In genomic region chr19:47428794-47429193, GRCm38 (mm10) we compare ENCODE assay signal across 12 mouse cellular contexts. TPM values are rescaled to one million over a fixed set of nuclear protein-coding genes. Genes with fewer than 3 reads are reported as not detected.
A peak's percentile ranks its signal among the peaks of the same experiment; 100 is the strongest.
DNase-seq lines count a peak whose midpoint lies in the region; ATAC-seq and TF ChIP-seq lines count a peak whose summit lies in the region.
"Had no signal": no experiment of that assay in that cellular context is flagged by ENCODE, and none has a peak within 500 bp of the region (broad histone marks: within the 10 kb centered on the region; RNA-seq: fewer than 3 reads in every experiment).

No protein-coding gene starts in this region.

- intact Hi-C loops in gastrocnemius, adult 2 months (cut with DNase I) = no loop called here
- intact Hi-C loops in gastrocnemius, postnatal 36 days (cut with DNase I) = no loop called here

- TF ChIP-seq POLR2A in limb, embryonic 14.5 days (IDR thresholded peaks at IDR 0.05; ENCODE audit: borderline replicate concordance, extremely low read depth, insufficient read depth, insufficient read length) = no peak

- no peak overlapping the region for H3K4me3 ChIP-seq in gastrocnemius, adult 2 months
- no peak overlapping the region for H3K4me3 ChIP-seq in lung, embryonic 16.5 days (ENCODE audit: low read length)
- H3K4me3 ChIP-seq in limb, embryonic 14.5 days (replicated peaks; ENCODE audit: low read length) = no peak overlapping the region
- H3K4me3 ChIP-seq in stomach, embryonic 15.5 days (replicated peaks) = no peak overlapping the region
- H3K4me3 ChIP-seq: megakaryocyte, embryonic 14.5 days had no signal

- 31% methylated on average over 7 of the region's 7 CpGs for WGBS in lung, embryonic 16.5 days
- 34% methylated on average over 7 of the region's 7 CpGs for WGBS in limb, embryonic 14.5 days
- 31% methylated on average over 7 of the region's 7 CpGs for WGBS in stomach, embryonic 15.5 days

- H3K27me3 ChIP-seq in lung, embryonic 16.5 days (ENCODE audit: control insufficient read depth, insufficient read depth, low read depth, low read length) = no peaks in the 10 kb centered on the region
- H3K27me3 ChIP-seq in limb, embryonic 14.5 days (ENCODE audit: control insufficient read depth, insufficient read depth, low read length) = no peaks in the 10 kb centered on the region
- H3K27me3 ChIP-seq in stomach, embryonic 15.5 days (replicated peaks) = no peaks in the 10 kb centered on the region

- no peaks in the 10 kb centered on the region for H3K36me3 ChIP-seq in lung, embryonic 16.5 days (ENCODE audit: control insufficient read depth, insufficient read depth, low read length)
- peaks cover 3% of the 10 kb centered on the region; the same call in 1 of the 2 replicates for H3K36me3 ChIP-seq in limb, embryonic 14.5 days (ENCODE audit: control insufficient read depth, insufficient read depth, low read length)
- no peaks in the 10 kb centered on the region for H3K36me3 ChIP-seq in stomach, embryonic 15.5 days

- no peak for ATAC-seq in lung, embryonic 16.5 days (ENCODE audit: low read depth)
- peak; percentile 14; the same call in 1 of the 2 replicates for ATAC-seq in limb, embryonic 14.5 days (ENCODE audit: low FRiP score, low read depth)
- ATAC-seq in stomach, embryonic 15.5 days (ENCODE audit: insufficient read depth, low FRiP score, low read depth) = no peak

- DNase-seq in gastrocnemius, adult 2 months = peak; percentile 68
- no peak for DNase-seq in gastrocnemius, postnatal 36 days
- DNase-seq in lung, postnatal 10 days = no peak
- DNase-seq in limb, embryonic 14.5 days (ENCODE audit: low spot score) = no peak
- DNase-seq in cerebellum, adult 11 months = no peak
- no peak for DNase-seq in ovary, postnatal 14 days (ENCODE audit: low spot score)
- DNase-seq: adrenal gland, postnatal 25 days; cerebellum, adult 8-10 months; kidney, adult 18-20 months had no signal

- H3K9ac ChIP-seq in lung, embryonic 16.5 days (ENCODE audit: low read length) = no peak overlapping the region
- H3K9ac ChIP-seq in limb, embryonic 14.5 days (ENCODE audit: low read depth, low read length, severe bottlenecking) = no peak overlapping the region
- no peak overlapping the region for H3K9ac ChIP-seq in stomach, embryonic 15.5 days

- peak overlapping the region; percentile 87 for H3K27ac ChIP-seq in gastrocnemius, adult 2 months
- peak overlapping the region; percentile 43; the same call in 1 of the 2 replicates for H3K27ac ChIP-seq in lung, embryonic 16.5 days (ENCODE audit: low read length)
- 0 out of 2 replicates have a peak overlapping the region, but pooled peaks have one; percentile 26 for H3K27ac ChIP-seq in limb, embryonic 14.5 days (replicated peaks; ENCODE audit: low read depth, low read length)
- peak overlapping the region; percentile 53; the same call in 1 of the 2 replicates for H3K27ac ChIP-seq in stomach, embryonic 15.5 days

- H3K9me3 ChIP-seq in lung, embryonic 16.5 days (ENCODE audit: control insufficient read depth, low read length) = no peaks in the 10 kb centered on the region
- no peaks in the 10 kb centered on the region for H3K9me3 ChIP-seq in limb, embryonic 14.5 days (ENCODE audit: control insufficient read depth, low read length)
- no peaks in the 10 kb centered on the region for H3K9me3 ChIP-seq in stomach, embryonic 15.5 days
- H3K9me3 ChIP-seq: megakaryocyte, embryonic 14.5 days had no signal

- peak; percentile 27 for TF ChIP-seq CTCF in gastrocnemius, adult 2 months (IDR thresholded peaks at IDR 0.05)

- peaks cover 36% of the 10 kb centered on the region for H3K4me1 ChIP-seq in lung, embryonic 16.5 days (replicated peaks; ENCODE audit: control insufficient read depth, insufficient read depth, low read length)
- H3K4me1 ChIP-seq in limb, embryonic 14.5 days (ENCODE audit: control insufficient read depth, insufficient read depth, low read length) = peaks cover 38% of the 10 kb centered on the region
- peaks cover 48% of the 10 kb centered on the region for H3K4me1 ChIP-seq in stomach, embryonic 15.5 days

- no peak overlapping the region for H3K4me2 ChIP-seq in lung, embryonic 16.5 days (ENCODE audit: low read depth, low read length)
- H3K4me2 ChIP-seq in limb, embryonic 14.5 days (replicated peaks; ENCODE audit: low read depth, low read length, severe bottlenecking) = no peak overlapping the region
- no peak overlapping the region for H3K4me2 ChIP-seq in stomach, embryonic 15.5 days

RNA-seq across cellular contexts. Expression of gene Sh3pxd2a, which starts 35.4 kb away (rescaled TPM):
- total RNA-seq in gastrocnemius, adult 2 months (2021) = 10 to 100 TPM; 37.7 to 44.7 TPM
- total RNA-seq in gastrocnemius, postnatal 36 days (2021) = 10 to 100 TPM; 35.5 to 36.6 TPM
- 6.1 and 6.6 TPM in 2 replicates for polyA plus RNA-seq in lung, embryonic 16.5 days (2015; fragmentation: Nextera tagmentation; extraction: Ambion mirVana)
- polyA plus RNA-seq in limb, embryonic 14.5 days (2012; rRNA removed) = 61.7 and 66.8 TPM in 2 replicates
- polyA plus RNA-seq in limb, embryonic 14.5 days (2014; fragmentation: Nextera tagmentation; extraction: Ambion mirVana) = 17.1 and 19.8 TPM in 2 replicates
- polyA plus RNA-seq in stomach, embryonic 15.5 days (2015; fragmentation: Nextera tagmentation; extraction: Ambion mirVana) = 6.8 and 6.9 TPM in 2 replicates

Comparison
In these comparisons a context has a peak if more than half of its experiments do, and no peak if none do; other contexts are left out.
1. H3K27ac ChIP-seq: peak in every context shown above with its lines; median percentile 87 in gastrocnemius, adult 2 months; 53 in stomach, embryonic 15.5 days; 43 in lung, embryonic 16.5 days; 26 in limb, embryonic 14.5 days.